Mouse (Mus musculus): ENCODE measurements around the gene Txk. TPM values are rescaled to one million over a fixed set of nuclear protein-coding genes. Genes with fewer than 3 reads are reported as not detected.
A peak's percentile ranks its signal among the peaks of the same experiment; 100 is the strongest.

The Txk gene
- total and polyA plus RNA-seq, 3 experiments: 0.10 to 0.23 TPM; not detected in 1

DNA sequence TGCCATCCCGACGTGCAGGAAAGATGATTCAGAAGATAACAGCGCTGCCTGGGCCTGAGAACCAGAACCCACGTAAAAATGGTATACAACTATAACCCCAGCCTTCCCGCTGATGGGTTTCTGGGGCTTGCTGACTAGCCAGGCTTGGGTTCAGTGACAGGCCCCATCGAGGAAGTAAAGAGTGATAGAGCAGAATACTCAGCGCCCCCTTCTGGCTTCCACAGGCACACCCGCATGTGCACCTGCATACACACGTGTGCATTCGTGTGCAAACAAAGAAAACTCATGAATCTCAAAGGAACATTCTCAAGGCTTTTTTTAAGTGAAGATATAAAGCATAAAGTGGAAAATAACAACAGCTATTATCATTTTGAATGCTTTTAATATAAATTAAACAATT, 106.4 kb downstream of the Txk start:
- Histone ChIP-seq H3K9ac (ENCODE audit: control insufficient read depth, low read depth, low read length, poor library complexity, severe bottlenecking) (no peak overlapping the region; the same call in 1 of the 2 replicates), H3K27me3 (ENCODE audit: control insufficient read depth in 1 of 2, insufficient read depth in 2 of 2, low read length in 2 of 2) (peaks cover 0 to 11% of the 10 kb centered on the region in 2 experiments; a peak in 3 of 4 replicates), H3K4me1 (ENCODE audit: control insufficient read depth in 1 of 2, insufficient read depth in 2 of 2, low read length in 2 of 2) (peaks cover 0 to 3% of the 10 kb centered on the region in 2 experiments; a peak in 2 of 4 replicates), H3K4me3 (ENCODE audit: control insufficient read depth in 1 of 2, insufficient read depth in 1 of 2, low read depth in 2 of 2, low read length in 2 of 2) (no peak overlapping the region), H3K9me3 (replicated peaks; ENCODE audit: insufficient read depth, low read length) (no peaks in the 10 kb centered on the region), H3K36me3 (ENCODE audit: control insufficient read depth in 1 of 2, insufficient read depth in 2 of 2, low read length in 2 of 2) (no peaks in the 10 kb centered on the region; a peak in 1 of 4 replicates), H3K79me2 (ENCODE audit: control insufficient read depth, insufficient read depth, low read length, poor library complexity) (no peaks in the 10 kb centered on the region), H3K27ac (ENCODE audit: control insufficient read depth, low read depth, low read length) (no peak overlapping the region)
- DNase-seq (ENCODE audit: low read depth, low spot score): peak; percentile 66
- TF ChIP-seq MAFK (IDR thresholded peaks at IDR 0.05; ENCODE audit: borderline replicate concordance, low read depth, low read length) (no peak), E2F4 (IDR thresholded peaks at IDR 0.05; ENCODE audit: borderline replicate concordance, low read depth, low read length) (no peak), NRF1 (IDR thresholded peaks at IDR 0.05; ENCODE audit: insufficient read depth, low read depth, low read length, poor library complexity, severe bottlenecking) (no peak), USF2 (IDR thresholded peaks at IDR 0.05; ENCODE audit: borderline replicate concordance in 1 of 2, insufficient read depth in 1 of 2, low read depth in 1 of 2, low read length in 2 of 2) (no peak), POLR2AphosphoS5 (IDR thresholded peaks at IDR 0.05; ENCODE audit: borderline replicate concordance, low read depth, low read length) (no peak), EP300 (IDR thresholded peaks at IDR 0.05; ENCODE audit: low read depth in 1 of 2, low read length in 2 of 2) (no peak), GATA1 (IDR thresholded peaks at IDR 0.05; ENCODE audit: low read depth, low read length) (no peak), RAD21 (IDR thresholded peaks at IDR 0.05; ENCODE audit: low read depth, low read length) (peak; percentile 42), JUND (IDR thresholded peaks at IDR 0.05; ENCODE audit: low read depth, low read length) (no peak), NELFE (IDR thresholded peaks at IDR 0.05; ENCODE audit: low read depth, low read length) (no peak), POLR2A (IDR thresholded peaks at IDR 0.05; ENCODE audit: control insufficient read depth in 1 of 2, insufficient read depth in 1 of 2, low read depth in 1 of 2, low read length in 2 of 2, poor library complexity in 1 of 2) (no peak), SIN3A (IDR thresholded peaks at IDR 0.05; ENCODE audit: low read length) (peak; percentile 51; the same call in 1 of the 2 replicates), BHLHE40 (IDR thresholded peaks at IDR 0.05; ENCODE audit: borderline replicate concordance, low read depth, low read length) (no peak), TBP (IDR thresholded peaks at IDR 0.05; ENCODE audit: low read depth, low read length) (no peak), KAT2A (conservative IDR thresholded peaks at IDR 0.05; ENCODE audit: low read depth, low read length) (no peak), UBTF (IDR thresholded peaks at IDR 0.05; ENCODE audit: borderline replicate concordance, insufficient read depth, low read depth, low read length) (no peak), MAX (IDR thresholded peaks at IDR 0.05; ENCODE audit: low read length) (peak; percentile 61; the same call in 1 of the 2 replicates), SMC3 (IDR thresholded peaks at IDR 0.05; ENCODE audit: low read depth, low read length) (peak; percentile 66), TCF12 (IDR thresholded peaks at IDR 0.05; ENCODE audit: low read depth, low read length) (no peak), USF1 (IDR thresholded peaks at IDR 0.05; ENCODE audit: low read depth, low read length) (peak; percentile 41; the same call in 1 of the 2 replicates), ELF1 (IDR thresholded peaks at IDR 0.05; ENCODE audit: low read depth, low read length) (peak; percentile 55; the same call in 1 of the 2 replicates), ZNF384 (IDR thresholded peaks at IDR 0.05; ENCODE audit: low read depth, low read length) (no peak), HCFC1 (IDR thresholded peaks at IDR 0.05; ENCODE audit: low read depth, low read length) (peak; percentile 49; the same call in 1 of the 2 replicates), MYC (IDR thresholded peaks at IDR 0.05; ENCODE audit: low read depth, low read length) (peak; percentile 88), RCOR1 (IDR thresholded peaks at IDR 0.05; ENCODE audit: low read depth, low read length) (no peak), ZKSCAN1 (IDR thresholded peaks at IDR 0.05; ENCODE audit: low read depth, low read length) (no peak), TAL1 (IDR thresholded peaks at IDR 0.05; ENCODE audit: low read length) (no peak), MEF2A (IDR thresholded peaks at IDR 0.05; ENCODE audit: extremely low read depth, insufficient replicate concordance, low read depth, low read length, poor library complexity, severe bottlenecking) (no peak), GABPA (IDR thresholded peaks at IDR 0.05; ENCODE audit: low read depth, low read length) (no peak), ETS1 (IDR thresholded peaks at IDR 0.05; ENCODE audit: low read depth, low read length) (no peak), MXI1 (IDR thresholded peaks at IDR 0.05; ENCODE audit: low read depth, low read length) (peak; percentile 74), CHD1 (IDR thresholded peaks at IDR 0.05; ENCODE audit: low read depth, low read length) (no peak), MYB (IDR thresholded peaks at IDR 0.05; ENCODE audit: low read depth, low read length) (no peak), ZC3H11A (IDR thresholded peaks at IDR 0.05; ENCODE audit: low read depth, low read length) (peak; percentile 56), CTCF (IDR thresholded peaks at IDR 0.05 in 2 of 3, conservative IDR thresholded peaks at IDR 0.05 in 1 of 3; ENCODE audit: control insufficient read depth in 1 of 3, insufficient read depth in 1 of 3, low read depth in 2 of 3, low read length in 3 of 3, poor library complexity in 1 of 3, severe bottlenecking in 1 of 3) (peak; percentile 62 to 74 (median 69)), CHD2 (IDR thresholded peaks at IDR 0.05; ENCODE audit: low read length) (no peak), MAZ (IDR thresholded peaks at IDR 0.05; ENCODE audit: low read depth, low read length) (peak; percentile 51; the same call in 1 of the 2 replicates)
